Mouse (Mus musculus) liver, adult 2 months (tissue): ENCODE results near the gene Rp9.

ENCODE experiments used
- CTCF ChIP-seq: fragments of 200-500 bp; IDR thresholded peaks from 2 replicates; pipeline ENCODE4 v1.5.1; 2011; ENCODE audit warnings: low read depth, low read length, control low read depth
- POLR2A ChIP-seq: fragments of 200-500 bp; IDR thresholded peaks from 2 replicates; pipeline ENCODE4 v1.6.1; 2011; ENCODE audit warnings: low read length, control low read depth; ENCODE audit not compliant: insufficient read depth; ENCODE audit errors: extremely low read depth

DNA sequence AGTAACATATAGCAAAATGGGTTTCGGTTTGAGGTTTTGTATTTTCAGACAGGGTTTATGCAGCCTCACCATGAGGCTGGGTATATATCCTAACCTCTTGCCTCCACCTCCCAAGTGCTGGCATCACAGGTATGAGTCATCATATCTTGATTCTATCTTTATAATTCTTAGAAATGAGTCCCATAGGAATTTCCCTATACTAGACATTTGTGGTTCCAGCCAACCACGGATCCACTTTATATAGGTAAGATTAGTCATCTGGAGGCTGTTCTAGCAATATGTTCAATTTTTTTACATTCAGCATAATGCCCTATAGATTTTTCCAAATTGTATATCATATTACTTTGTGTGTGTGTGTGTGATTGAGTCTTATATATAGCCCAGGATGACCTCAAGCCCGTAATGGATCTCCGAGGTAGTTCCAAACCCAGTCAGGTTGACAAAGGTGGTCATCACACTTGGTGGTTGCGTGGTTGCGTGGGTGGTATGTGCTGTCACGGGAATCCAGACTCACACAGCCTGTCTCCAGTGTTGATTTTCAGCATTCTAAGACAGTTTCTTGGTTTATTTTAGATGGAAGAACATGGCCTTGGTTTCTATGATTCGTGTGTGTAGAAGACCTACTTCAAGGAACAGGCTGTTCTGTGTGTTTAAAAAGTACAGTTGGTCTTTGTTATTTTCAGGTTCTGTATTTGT, 14.5 kb upstream of the Rp9 start:
- no peak for TF ChIP-seq CTCF
- no peak for TF ChIP-seq POLR2A
